Mouse (Mus musculus): Measurements from ENCODE around the gene Thsd4. TPM values are rescaled to one million over a fixed set of nuclear protein-coding genes. Genes with fewer than 3 reads are reported as not detected.
A peak's percentile ranks its signal among the peaks of the same experiment; 100 is the strongest.

Gene Thsd4
- polyA plus RNA-seq, 1 experiment from 2014 or later, result 6.0 TPM

- no peak for ATAC-seq
- H3K4me3 ChIP-seq, result no peak overlapping the region
- WGBS, result 75% methylated on average over 10 of the region's 10 CpGs
- H3K9ac ChIP-seq, result no peak overlapping the region
- no peaks in the 10 kb centered on the region for H3K9me3 ChIP-seq (replicated peaks)
- no peak overlapping the region for H3K27ac ChIP-seq
- H3K4me2 ChIP-seq, result no peak overlapping the region
- H3K27me3 ChIP-seq, result no peaks in the 10 kb centered on the region
- H3K36me3 ChIP-seq (ENCODE audit: poor library complexity, severe bottlenecking), result no peaks in the 10 kb centered on the region
- peaks cover 10% of the 10 kb centered on the region for H3K4me1 ChIP-seq
Observed at GRCm38 (mm10) chr9:60441274-60441902, 80.5 kb downstream of the Thsd4 start.

GRCm38 (mm10) chr9:60440506-60440905 lies 81.3 kb downstream of the Thsd4 start:
- Histone ChIP-seq H3K4me2 (no peak overlapping the region), H3K9ac (no peak overlapping the region), H3K4me3 (no peak overlapping the region), H3K27me3 (no peaks in the 10 kb centered on the region), H3K27ac (no peak overlapping the region), H3K36me3 (ENCODE audit: poor library complexity, severe bottlenecking) (no peaks in the 10 kb centered on the region), H3K9me3 (replicated peaks) (no peaks in the 10 kb centered on the region), H3K4me1 (peaks cover 4% of the 10 kb centered on the region; the same call in 1 of the 2 replicates)
- WGBS, result 78% methylated on average over 8 of the region's 8 CpGs
- ATAC-seq, result no peak

DNA sequence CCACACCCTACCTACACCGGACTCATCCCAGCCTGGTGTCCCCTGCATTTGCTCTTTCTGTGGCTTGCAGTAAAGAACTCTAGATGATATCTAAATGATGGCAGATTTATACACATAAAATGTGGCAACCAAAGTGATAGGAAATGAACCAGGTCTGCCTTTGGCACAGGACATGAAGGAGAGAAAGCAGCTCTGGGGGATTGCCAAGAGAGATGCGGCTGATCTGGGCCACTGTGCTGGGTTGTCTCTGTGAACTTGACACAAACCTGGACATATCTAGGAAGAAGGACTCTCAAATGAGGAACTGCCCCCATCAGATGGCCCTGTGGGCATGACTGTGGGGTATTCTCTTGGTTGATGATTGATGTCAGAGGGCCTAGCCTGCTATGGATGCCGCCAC lies 85.6 kb downstream of the Thsd4 start:
- H3K36me3 ChIP-seq (ENCODE audit: poor library complexity, severe bottlenecking), result no peaks in the 10 kb centered on the region
- no peak overlapping the region for H3K9ac ChIP-seq
- WGBS, result 93% methylated on average over 3 of the region's 3 CpGs
- H3K4me1 ChIP-seq, result peaks cover 9% of the 10 kb centered on the region
- no peak for ATAC-seq
- H3K4me2 ChIP-seq, result no peak overlapping the region
- no peaks in the 10 kb centered on the region for H3K27me3 ChIP-seq
- H3K9me3 ChIP-seq (replicated peaks), result no peaks in the 10 kb centered on the region
- H3K27ac ChIP-seq, result no peak overlapping the region
- no peak overlapping the region for H3K4me3 ChIP-seq

DNA sequence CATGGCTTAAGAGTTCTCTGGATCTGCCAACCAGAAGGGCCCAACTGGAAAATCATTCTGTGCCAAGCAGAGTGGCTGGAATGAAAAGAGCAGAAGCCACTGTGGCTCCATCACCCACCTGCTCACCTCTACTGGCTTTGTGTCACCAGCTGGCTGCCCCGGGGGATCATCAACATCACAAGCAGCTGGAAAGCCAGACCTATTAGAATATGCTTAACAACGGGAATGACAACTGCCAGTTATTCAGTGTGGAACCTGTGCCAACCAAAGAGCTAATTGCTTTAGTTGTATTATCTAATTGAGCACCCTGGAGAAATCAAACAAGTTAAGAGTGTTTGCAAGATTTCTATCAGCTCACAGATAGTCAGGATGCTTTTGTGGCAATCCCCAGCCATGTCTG lies 87.8 kb downstream of the Thsd4 start:
- Histone ChIP-seq H3K4me3 (no peak overlapping the region), H3K4me1 (peaks cover 24% of the 10 kb centered on the region), H3K4me2 (no peak overlapping the region), H3K27ac (no peak overlapping the region), H3K9ac (no peak overlapping the region), H3K36me3 (ENCODE audit: poor library complexity, severe bottlenecking) (no peaks in the 10 kb centered on the region), H3K9me3 (replicated peaks) (no peaks in the 10 kb centered on the region), H3K27me3 (no peaks in the 10 kb centered on the region)
- ATAC-seq, result no peak
- WGBS, result 28% methylated on average over 2 of the region's 2 CpGs

DNA sequence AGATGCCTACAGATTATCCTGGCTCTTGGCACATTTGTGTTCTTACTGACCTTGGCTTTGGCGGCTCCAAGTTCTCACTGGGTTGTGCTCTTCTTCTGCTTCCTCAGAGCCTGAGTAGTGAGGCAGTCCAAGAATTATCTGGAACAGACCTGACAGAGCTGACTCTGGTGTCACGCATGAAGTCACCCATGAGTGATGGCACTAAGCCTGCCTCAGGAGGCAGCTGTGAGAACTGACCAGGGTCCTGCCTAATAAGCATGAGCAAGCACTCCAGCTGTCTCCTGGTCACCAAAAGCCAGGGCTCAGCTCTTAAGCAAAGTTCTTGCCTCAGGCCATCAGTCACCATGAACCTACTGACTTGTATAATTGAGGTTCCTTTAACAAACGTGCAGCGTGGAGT lies 89.9 kb downstream of the Thsd4 start:
- H3K9me3 ChIP-seq (replicated peaks), result no peaks in the 10 kb centered on the region
- ATAC-seq, result no peak
- no peak overlapping the region for H3K27ac ChIP-seq
- peaks cover 24% of the 10 kb centered on the region for H3K4me1 ChIP-seq
- no peaks in the 10 kb centered on the region for H3K27me3 ChIP-seq
- H3K4me2 ChIP-seq, result no peak overlapping the region
- no peaks in the 10 kb centered on the region for H3K36me3 ChIP-seq (ENCODE audit: poor library complexity, severe bottlenecking)
- WGBS, result 89% methylated on average over 4 of the region's 4 CpGs
- no peak overlapping the region for H3K9ac ChIP-seq
- H3K4me3 ChIP-seq, result no peak overlapping the region

- H3K4me1 ChIP-seq, result peaks cover 24% of the 10 kb centered on the region
- peak overlapping the region; percentile 61 for H3K27ac ChIP-seq
- no peak for ATAC-seq
- H3K27me3 ChIP-seq, result no peaks in the 10 kb centered on the region
- no peak overlapping the region for H3K4me3 ChIP-seq
- 51% methylated on average over 4 of the region's 4 CpGs for WGBS
- H3K4me2 ChIP-seq, result no peak overlapping the region
- no peaks in the 10 kb centered on the region for H3K36me3 ChIP-seq (ENCODE audit: poor library complexity, severe bottlenecking)
- H3K9ac ChIP-seq, result no peak overlapping the region
- H3K9me3 ChIP-seq (replicated peaks), result no peaks in the 10 kb centered on the region
Observed at GRCm38 (mm10) chr9:60430017-60430416, 91.8 kb downstream of the Thsd4 start.

DNA sequence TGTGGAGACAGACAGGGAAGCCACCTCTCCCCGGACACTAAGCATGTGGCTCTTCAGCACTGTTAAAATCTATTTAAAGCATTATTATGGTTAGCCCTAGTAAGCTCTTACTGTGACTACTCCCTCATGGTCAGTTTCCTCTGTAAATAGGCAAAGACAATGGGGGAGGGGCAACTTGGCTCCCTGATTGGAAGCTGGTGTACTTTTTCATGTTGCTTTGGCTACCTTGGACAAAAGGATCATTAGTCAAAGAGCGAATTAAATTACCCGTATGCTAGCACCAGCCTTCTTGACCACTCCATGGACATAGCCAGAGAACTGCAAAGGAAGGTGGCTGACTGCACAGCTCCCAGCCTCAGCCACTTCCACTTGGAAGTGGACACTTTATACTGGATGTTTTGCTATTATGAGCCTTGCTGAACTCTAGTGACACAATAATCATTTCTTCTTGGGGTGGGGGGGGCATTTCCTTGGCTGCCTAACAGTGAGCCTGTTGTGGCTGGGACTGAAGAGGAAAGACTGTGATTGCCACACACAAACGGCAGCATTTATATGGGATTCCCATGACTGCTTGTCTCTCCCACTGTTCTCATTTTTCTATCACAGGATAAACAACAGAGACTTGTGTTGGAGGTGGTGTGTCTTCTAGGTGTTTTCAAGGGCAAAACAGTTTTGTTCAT lies 107.6 kb downstream of the Thsd4 start:
- no peaks in the 10 kb centered on the region for H3K27me3 ChIP-seq
- 16% methylated on average over 4 of the region's 4 CpGs for WGBS
- peaks cover 16% of the 10 kb centered on the region for H3K4me1 ChIP-seq
- no peaks in the 10 kb centered on the region for H3K9me3 ChIP-seq (replicated peaks)
- H3K36me3 ChIP-seq (ENCODE audit: poor library complexity, severe bottlenecking), result no peaks in the 10 kb centered on the region
- H3K4me2 ChIP-seq, result no peak overlapping the region
- H3K4me3 ChIP-seq, result no peak overlapping the region
- no peak overlapping the region for H3K27ac ChIP-seq
- no peak overlapping the region for H3K9ac ChIP-seq
- ATAC-seq, result no peak

DNA sequence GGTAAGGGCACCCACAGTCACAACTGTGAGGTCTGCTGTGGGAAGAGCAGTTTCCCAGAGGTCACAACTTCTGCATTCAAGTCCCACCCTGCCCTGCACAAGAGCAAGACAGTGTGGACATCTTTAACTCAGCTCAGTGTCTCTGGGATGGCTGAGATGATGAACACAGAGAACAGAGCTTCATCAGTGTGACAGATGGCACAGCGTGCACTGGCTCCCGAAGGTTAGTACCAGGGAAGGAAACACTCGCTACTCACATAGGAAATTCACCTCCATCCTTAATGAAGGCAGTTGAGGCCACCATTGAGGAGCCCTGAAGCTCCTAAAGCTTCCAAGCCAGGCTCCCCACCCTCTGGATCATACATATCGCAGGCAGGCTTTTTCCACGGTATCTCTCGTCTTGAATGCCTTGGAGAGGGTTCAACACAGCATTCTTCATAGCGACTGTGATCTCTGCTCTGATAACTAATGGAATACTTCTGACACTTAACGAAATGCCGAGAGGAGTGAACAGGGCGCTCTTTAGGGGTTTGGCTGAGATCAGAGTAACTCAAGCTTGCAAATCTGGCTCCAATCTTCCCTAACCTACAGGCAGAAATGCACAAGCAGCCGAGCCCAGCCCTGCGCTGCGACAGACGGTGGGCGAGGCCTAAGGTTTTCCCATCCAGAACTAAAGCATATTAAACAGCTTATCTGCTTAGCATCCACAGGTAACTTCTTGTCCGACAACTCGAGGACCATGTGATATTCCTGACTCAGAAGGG lies 110.8 kb downstream of the Thsd4 start:
- 72% methylated on average over 17 of the region's 17 CpGs for WGBS
- ATAC-seq, result no peak
- no peak overlapping the region; the same call in 1 of the 2 replicates for H3K9ac ChIP-seq

DNA sequence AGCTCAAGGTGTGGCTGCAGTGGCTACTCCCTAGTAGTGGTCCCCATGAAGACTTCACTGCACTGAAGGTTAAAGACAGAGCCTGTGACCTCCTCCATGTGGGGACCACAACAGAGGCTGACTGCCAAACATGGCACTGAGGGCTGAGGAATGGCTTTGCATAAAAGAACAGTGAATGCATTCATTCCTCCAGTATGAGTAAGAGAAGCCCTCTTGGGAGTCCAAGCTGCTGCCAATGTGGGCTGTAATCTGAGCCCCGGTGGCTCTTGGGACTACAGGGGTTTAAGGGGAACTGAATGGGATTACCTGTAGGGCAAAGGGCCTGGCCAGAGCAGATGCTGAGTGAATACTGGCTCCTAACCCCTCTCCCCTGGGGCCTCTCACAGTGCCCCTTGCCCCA lies 114.5 kb downstream of the Thsd4 start:
- Histone ChIP-seq H3K27me3 (no peaks in the 10 kb centered on the region), H3K9ac (no peak overlapping the region), H3K27ac (no peak overlapping the region), H3K4me2 (no peak overlapping the region), H3K36me3 (ENCODE audit: poor library complexity, severe bottlenecking) (no peaks in the 10 kb centered on the region), H3K9me3 (replicated peaks) (no peaks in the 10 kb centered on the region), H3K4me3 (no peak overlapping the region), H3K4me1 (peaks cover 10% of the 10 kb centered on the region)
- 5% methylated on average over 1 of the region's 1 CpGs for WGBS
- ATAC-seq, result peak; percentile 19; the same call in 1 of the 2 replicates

More for the DNA sequence above, 110.8 kb downstream of the Thsd4 start:
- peaks cover 21% of the 10 kb centered on the region for H3K4me1 ChIP-seq
- H3K27ac ChIP-seq, result no peak overlapping the region
- H3K4me2 ChIP-seq, result no peak overlapping the region
- H3K27me3 ChIP-seq, result no peaks in the 10 kb centered on the region
- H3K9me3 ChIP-seq (replicated peaks), result no peaks in the 10 kb centered on the region
- H3K4me3 ChIP-seq, result no peak overlapping the region
- H3K36me3 ChIP-seq (ENCODE audit: poor library complexity, severe bottlenecking), result no peaks in the 10 kb centered on the region

GRCm38 (mm10) chr9:60405777-60406176 lies 116.1 kb downstream of the Thsd4 start:
- Histone ChIP-seq H3K4me2 (no peak overlapping the region), H3K27ac (no peak overlapping the region), H3K27me3 (no peaks in the 10 kb centered on the region), H3K4me1 (peaks cover 6% of the 10 kb centered on the region), H3K36me3 (ENCODE audit: poor library complexity, severe bottlenecking) (no peaks in the 10 kb centered on the region), H3K4me3 (no peak overlapping the region), H3K9ac (no peak overlapping the region), H3K9me3 (replicated peaks) (no peaks in the 10 kb centered on the region)
- WGBS, result 87% methylated on average over 7 of the region's 7 CpGs
- ATAC-seq, result no peak

DNA sequence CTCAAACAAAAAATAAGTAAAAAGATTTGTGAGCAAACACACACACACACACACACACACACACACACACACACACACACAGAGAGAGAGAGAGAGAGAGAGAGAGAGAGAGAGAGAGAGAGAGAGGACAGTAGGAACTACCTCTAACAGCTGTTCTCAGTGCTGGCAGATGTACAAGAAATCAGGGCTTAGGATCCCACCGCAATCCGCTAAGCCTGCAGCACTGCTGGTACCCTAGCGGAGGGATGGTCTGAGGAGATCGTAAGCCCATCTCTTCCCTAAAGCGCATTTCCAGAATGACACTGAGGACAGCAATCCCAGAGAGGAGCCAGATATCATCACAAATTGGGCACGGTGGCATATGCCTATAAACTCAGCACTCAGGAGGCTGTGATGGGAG lies 119.2 kb downstream of the Thsd4 start:
- no peak for ATAC-seq
- H3K27ac ChIP-seq, result no peak overlapping the region
- peaks cover 10% of the 10 kb centered on the region for H3K4me1 ChIP-seq
- no peak overlapping the region for H3K9ac ChIP-seq
- H3K4me2 ChIP-seq, result no peak overlapping the region
- H3K4me3 ChIP-seq, result no peak overlapping the region
- H3K27me3 ChIP-seq, result no peaks in the 10 kb centered on the region
- H3K36me3 ChIP-seq (ENCODE audit: poor library complexity, severe bottlenecking), result no peaks in the 10 kb centered on the region
- no peaks in the 10 kb centered on the region for H3K9me3 ChIP-seq (replicated peaks)
- WGBS, result 90% methylated on average over 6 of the region's 6 CpGs

- Histone ChIP-seq H3K4me2 (no peak overlapping the region), H3K9ac (no peak overlapping the region), H3K4me3 (no peak overlapping the region), H3K4me1 (peaks cover 4% of the 10 kb centered on the region; the same call in 1 of the 2 replicates), H3K9me3 (replicated peaks) (no peaks in the 10 kb centered on the region), H3K36me3 (ENCODE audit: poor library complexity, severe bottlenecking) (no peaks in the 10 kb centered on the region), H3K27me3 (no peaks in the 10 kb centered on the region), H3K27ac (no peak overlapping the region)
- ATAC-seq, result no peak
- WGBS, result 93% methylated on average over 8 of the region's 8 CpGs
Observed at GRCm38 (mm10) chr9:60400001-60400400, 121.8 kb downstream of the Thsd4 start.
